Mouse (Mus musculus) C2C12 (cell line): ENCODE results near the gene Ankrd39. TPM values are rescaled to one million over a fixed set of nuclear protein-coding genes. Genes with fewer than 3 reads are reported as not detected.

Experiments used
- H3K27me3 ChIP-seq: one replicate; pipeline ENCODE4 v1.6.1; 2011; ENCODE audit not compliant: control insufficient read depth, insufficient read depth, insufficient read length
- H3K36me3 ChIP-seq: one replicate; pipeline ENCODE4 v1.6.1; 2011; ENCODE audit not compliant: control insufficient read depth, insufficient read depth
- H3K4me3 ChIP-seq: one replicate; pipeline ENCODE4 v1.5.1; 2011; ENCODE audit warnings: mild to moderate bottlenecking, control low read depth; ENCODE audit not compliant: poor library complexity, insufficient read depth, severe bottlenecking
- H3K79me2 ChIP-seq: one replicate; pipeline ENCODE4 v1.6.1; 2011; ENCODE audit not compliant: control insufficient read depth, insufficient read depth
- H3K79me3 ChIP-seq: one replicate; pipeline ENCODE4 v1.6.1; 2011; ENCODE audit warnings: low read depth, control low read depth
- H3ac ChIP-seq: one replicate; pipeline ENCODE3; 2011; ENCODE audit warnings: low read depth; ENCODE audit not compliant: control insufficient read depth, insufficient read length
- CEBPB ChIP-seq: IDR thresholded peaks from one replicate; pipeline ENCODE4 v1.6.1; 2011; ENCODE audit warnings: low read depth, mild to moderate bottlenecking, control low read depth, moderate library complexity
- CTCF ChIP-seq: IDR thresholded peaks from one replicate; pipeline ENCODE4 v1.5.1; 2011; ENCODE audit not compliant: control insufficient read depth, insufficient read depth, insufficient read length
- FOSL1 ChIP-seq: IDR thresholded peaks from one replicate; pipeline ENCODE4 v1.8.0; 2011; ENCODE audit warnings: mild to moderate bottlenecking, low read length; ENCODE audit not compliant: poor library complexity, insufficient read depth, severe bottlenecking
- MAX ChIP-seq: IDR thresholded peaks from one replicate; pipeline ENCODE4 v1.6.1; 2011; ENCODE audit warnings: mild to moderate bottlenecking, control low read depth
- MYOD1 ChIP-seq: IDR thresholded peaks from one replicate; pipeline ENCODE4 v1.6.1; 2011; ENCODE audit warnings: low read depth; ENCODE audit not compliant: control insufficient read depth, insufficient read length
- MYOG ChIP-seq: IDR thresholded peaks from one replicate; pipeline ENCODE4 v1.6.1; 2011; ENCODE audit not compliant: control insufficient read depth, insufficient read length; ENCODE audit errors: extremely low read depth
- USF1 ChIP-seq: IDR thresholded peaks from one replicate; pipeline ENCODE4 v1.6.1; 2011; ENCODE audit warnings: low read depth, mild to moderate bottlenecking, control low read depth, moderate library complexity
- polyA plus RNA-seq: library from polyadenylated mRNA; unstranded; fragments of >200 nt; fragmentation: generic; extraction: Trizol; gene quantifications from one replicate; pipeline ENCODE4 v1.2.1, GENCODE M21; 2012; ENCODE audit warnings: missing spikeins

Ankrd39 gene
- polyA plus RNA-seq, 1 experiment: 7.8 TPM

DNA sequence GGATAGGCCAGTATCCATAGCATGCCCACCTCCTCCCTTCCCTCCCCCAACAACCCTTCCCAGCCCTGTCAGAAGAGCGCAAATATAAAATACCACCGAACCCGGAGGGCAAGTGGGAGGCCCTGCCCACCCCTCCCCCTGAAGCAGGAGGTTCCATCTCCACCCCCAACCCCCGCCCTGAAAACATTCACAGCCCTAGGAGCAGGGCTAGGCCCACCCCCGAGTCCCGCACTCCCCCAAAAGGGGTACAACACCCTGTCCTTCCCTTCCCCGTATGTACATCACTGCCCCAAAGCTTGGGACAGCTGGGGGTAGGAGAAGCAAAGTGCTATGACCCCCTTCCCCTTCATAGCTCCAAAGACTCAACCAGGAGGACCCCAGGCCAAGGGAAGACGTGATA, 1.5 kb upstream of the Ankrd39 start:
- H3K4me3 ChIP-seq: no peak overlapping the region
- H3K79me3 ChIP-seq: peaks cover 8% of the 10 kb centered on the region
- H3K27me3 ChIP-seq: no peaks in the 10 kb centered on the region
- no peak overlapping the region for H3ac ChIP-seq
- peaks cover 47% of the 10 kb centered on the region for H3K36me3 ChIP-seq
- no peak for TF ChIP-seq USF1
- no peak for TF ChIP-seq CEBPB
- TF ChIP-seq FOSL1: no peak
- no peak for TF ChIP-seq MAX
- no peak for TF ChIP-seq MYOD1
- no peak for TF ChIP-seq MYOG
- TF ChIP-seq CTCF: no peak
- H3K79me2 ChIP-seq: peaks cover 51% of the 10 kb centered on the region

DNA sequence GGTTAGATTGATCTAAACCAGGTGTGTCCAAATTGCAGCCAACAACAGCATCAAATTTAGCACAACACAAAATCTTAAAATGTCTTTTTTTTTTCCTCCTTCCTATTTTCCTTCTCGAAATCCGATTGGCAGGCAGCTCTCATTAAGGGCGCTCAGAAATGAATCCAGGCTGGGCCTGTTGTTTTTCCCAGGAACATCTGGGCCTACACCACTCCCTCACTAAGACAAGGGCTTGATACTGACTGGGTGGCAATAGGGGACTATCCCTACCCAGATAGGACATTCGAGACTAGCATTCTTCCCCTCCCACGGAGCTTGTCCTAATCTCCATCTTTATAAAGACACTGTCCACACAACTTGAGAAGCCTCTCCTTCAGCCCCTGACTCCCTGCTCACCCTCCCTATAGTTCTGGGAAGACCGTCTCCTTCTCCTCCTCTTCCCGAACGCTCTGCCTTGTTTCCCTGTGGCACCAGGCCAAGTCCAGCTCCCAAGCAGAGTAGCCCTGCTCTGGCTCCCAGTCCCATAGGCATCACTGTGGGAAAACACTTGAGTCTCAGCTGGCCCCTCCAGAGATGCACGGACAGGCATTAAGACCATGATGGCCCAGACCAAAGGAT, 845 bp upstream of the Ankrd39 start:
- peaks cover 40% of the 10 kb centered on the region for H3K36me3 ChIP-seq

DNA sequence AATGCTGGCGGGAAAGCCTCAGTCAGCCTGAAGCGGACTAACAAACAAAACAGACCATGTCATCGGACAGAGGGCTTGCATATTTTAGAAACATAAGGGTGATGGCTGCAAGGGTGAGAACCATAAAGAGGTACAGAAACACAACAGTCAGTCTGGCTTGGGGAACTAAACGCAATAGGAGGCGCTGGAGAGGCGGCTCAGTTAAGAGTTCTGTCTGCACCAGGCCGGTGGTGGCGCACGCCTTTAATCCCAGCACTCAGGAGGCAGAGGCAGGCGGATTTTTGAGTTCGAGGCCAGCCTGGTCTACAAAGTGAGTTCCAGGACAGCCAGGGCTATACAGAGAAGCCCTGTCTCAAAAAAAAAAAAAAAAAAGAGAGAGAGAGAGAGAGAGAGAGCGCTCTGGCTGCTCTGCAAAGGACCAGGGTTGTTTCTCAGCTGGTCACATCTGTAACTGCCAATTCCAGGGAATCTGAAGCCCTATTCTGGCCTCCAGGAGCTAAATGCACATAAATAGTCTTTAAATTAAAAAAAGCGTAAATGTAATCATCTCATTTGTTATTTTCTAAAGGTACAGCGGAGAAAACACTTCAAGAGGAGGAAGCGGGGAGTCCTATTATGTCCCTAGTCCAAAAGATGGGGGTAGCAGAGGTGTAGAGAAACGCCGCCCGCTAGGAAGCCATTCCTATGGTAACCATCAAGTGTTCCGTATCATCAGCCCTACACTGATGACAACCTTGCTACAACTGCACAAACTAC, 1.2 kb downstream of the Ankrd39 start:
- no peaks in the 10 kb centered on the region for H3K27me3 ChIP-seq
- peaks cover 30% of the 10 kb centered on the region for H3K36me3 ChIP-seq
- peaks cover 33% of the 10 kb centered on the region for H3K79me2 ChIP-seq
- H3K4me3 ChIP-seq: peak overlapping the region; percentile 51
- H3ac ChIP-seq: peak overlapping the region; percentile 80
- no peak for TF ChIP-seq MYOG
- no peak for TF ChIP-seq USF1
- no peak for TF ChIP-seq CTCF
- TF ChIP-seq CEBPB: no peak
- TF ChIP-seq MYOD1: no peak
- peaks cover 6% of the 10 kb centered on the region for H3K79me3 ChIP-seq

More for the DNA sequence above, 845 bp upstream of the Ankrd39 start:
- no peaks in the 10 kb centered on the region for H3K27me3 ChIP-seq
- TF ChIP-seq CTCF (no peak), MYOG (no peak), MYOD1 (no peak), MAX (no peak), USF1 (no peak), CEBPB (no peak), FOSL1 (no peak)
- H3K79me2 ChIP-seq: peaks cover 44% of the 10 kb centered on the region
- no peak overlapping the region for H3K4me3 ChIP-seq
- H3ac ChIP-seq: no peak overlapping the region
- peaks cover 6% of the 10 kb centered on the region for H3K79me3 ChIP-seq

DNA sequence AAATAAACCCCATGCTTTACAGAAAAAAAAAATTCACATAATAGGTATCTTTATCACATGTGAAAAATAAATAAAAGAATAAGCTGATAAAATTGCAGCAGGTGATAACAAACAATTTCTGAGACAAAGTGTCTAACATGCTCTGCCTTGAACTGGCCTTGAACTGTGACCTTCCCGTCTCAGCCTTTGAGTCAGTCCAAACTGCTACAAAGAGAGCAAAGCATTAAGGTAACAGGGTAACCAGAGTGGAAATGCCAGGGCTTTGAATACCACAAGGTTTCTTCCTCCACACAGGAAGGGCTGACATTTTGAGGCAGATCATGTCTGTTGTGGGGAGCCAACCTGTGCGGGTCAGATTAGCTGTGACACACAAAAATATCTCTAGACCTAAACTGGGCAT, 1.9 kb downstream of the Ankrd39 start:
- Histone ChIP-seq H3K36me3 (peaks cover 24% of the 10 kb centered on the region), H3ac (no peak overlapping the region), H3K27me3 (no peaks in the 10 kb centered on the region), H3K79me3 (peaks cover 4% of the 10 kb centered on the region), H3K79me2 (peaks cover 32% of the 10 kb centered on the region), H3K4me3 (no peak overlapping the region)
- TF ChIP-seq MYOG (no peak), CTCF (no peak), FOSL1 (no peak), MAX (no peak), MYOD1 (no peak), USF1 (no peak), CEBPB (no peak)

- Histone ChIP-seq H3ac (no peak overlapping the region), H3K4me3 (no peak overlapping the region), H3K79me2 (peaks cover 18% of the 10 kb centered on the region), H3K27me3 (no peaks in the 10 kb centered on the region), H3K79me3 (peaks cover 4% of the 10 kb centered on the region), H3K36me3 (peaks cover 8% of the 10 kb centered on the region)
- TF ChIP-seq MYOG (no peak), FOSL1 (no peak), CEBPB (no peak), MAX (no peak), USF1 (no peak), MYOD1 (no peak), CTCF (no peak)
These were observed 4.3 kb downstream of the Ankrd39 start for GRCm38 (mm10) chr1:36542925-36543324.

DNA sequence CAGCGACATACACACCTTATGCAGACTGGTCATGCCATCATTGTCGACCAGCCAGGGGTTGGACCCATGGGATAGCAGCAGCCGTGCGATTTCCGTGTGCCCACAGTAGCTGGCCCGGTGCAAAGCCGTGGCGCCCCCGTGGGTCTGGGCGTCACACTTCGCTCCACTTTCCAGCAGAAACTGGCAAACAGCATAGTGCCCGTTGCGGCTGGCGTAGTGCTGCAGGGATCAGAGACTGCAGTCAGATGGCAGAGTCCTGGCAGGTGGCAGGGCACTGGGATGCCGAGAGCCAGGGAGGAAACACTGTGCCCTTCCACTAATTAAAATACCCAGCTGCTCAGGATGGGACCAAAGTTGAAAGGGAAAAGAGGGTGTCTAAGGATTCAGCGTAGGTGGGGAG, 5.4 kb downstream of the Ankrd39 start:
- Histone ChIP-seq H3K4me3 (no peak overlapping the region), H3K79me3 (peaks cover 4% of the 10 kb centered on the region), H3K27me3 (no peaks in the 10 kb centered on the region), H3K36me3 (peaks cover 8% of the 10 kb centered on the region), H3ac (no peak overlapping the region), H3K79me2 (peaks cover 18% of the 10 kb centered on the region)
- TF ChIP-seq MYOG (no peak), CTCF (no peak), MAX (no peak), MYOD1 (no peak), USF1 (no peak)
